Mouse (Mus musculus): ENCODE measurements around the gene Emc7. TPM values are rescaled to one million over a fixed set of nuclear protein-coding genes. Genes with fewer than 3 reads are reported as not detected.

Emc7 gene
- polyA plus RNA-seq, 1 experiment, result 15.0 TPM

- no peak overlapping the region for H3ac ChIP-seq (ENCODE audit: control insufficient read depth, insufficient read length, low read depth)
Measured at GRCm38 (mm10) chr2:112481564-112481963, 26.8 kb downstream of the Emc7 start.

GRCm38 (mm10) chr2:112482533-112483333 lies 27.9 kb downstream of the Emc7 start:
- TF ChIP-seq USF1 (IDR thresholded peaks at IDR 0.05; ENCODE audit: low read depth), result no peak
- Histone ChIP-seq H3K4me3 (ENCODE audit: insufficient read depth, poor library complexity, severe bottlenecking) (no peak overlapping the region), H3K79me3 (ENCODE audit: low read depth) (no peaks in the 10 kb centered on the region), H3ac (ENCODE audit: control insufficient read depth, insufficient read length, low read depth) (no peak overlapping the region), H3K79me2 (ENCODE audit: control insufficient read depth, insufficient read depth) (no peaks in the 10 kb centered on the region), H3K36me3 (ENCODE audit: control insufficient read depth, insufficient read depth) (no peaks in the 10 kb centered on the region), H3K27me3 (ENCODE audit: control insufficient read depth, insufficient read depth, insufficient read length) (no peaks in the 10 kb centered on the region)

More at GRCm38 (mm10) chr2:112481564-112481963, 26.8 kb downstream of the Emc7 start:
- Histone ChIP-seq H3K4me3 (ENCODE audit: insufficient read depth, poor library complexity, severe bottlenecking) (no peak overlapping the region), H3K27me3 (ENCODE audit: control insufficient read depth, insufficient read depth, insufficient read length) (no peaks in the 10 kb centered on the region), H3K36me3 (ENCODE audit: control insufficient read depth, insufficient read depth) (no peaks in the 10 kb centered on the region), H3K79me3 (ENCODE audit: low read depth) (no peaks in the 10 kb centered on the region), H3K79me2 (ENCODE audit: control insufficient read depth, insufficient read depth) (no peaks in the 10 kb centered on the region)
- TF ChIP-seq USF1 (IDR thresholded peaks at IDR 0.05; ENCODE audit: low read depth), result no peak
- no peak for TF ChIP-seq CTCF (IDR thresholded peaks at IDR 0.05; ENCODE audit: control insufficient read depth, insufficient read depth, insufficient read length)
- no peak for TF ChIP-seq FOSL1 (IDR thresholded peaks at IDR 0.05; ENCODE audit: insufficient read depth, low read length, poor library complexity, severe bottlenecking)
- no peak for TF ChIP-seq CEBPB (IDR thresholded peaks at IDR 0.05; ENCODE audit: low read depth)
- no peak for TF ChIP-seq MYOG (IDR thresholded peaks at IDR 0.05; ENCODE audit: control insufficient read depth, extremely low read depth, insufficient read length)

GRCm38 (mm10) chr2:112483334-112483651 lies 28.5 kb downstream of the Emc7 start:
- H3K4me3 ChIP-seq (ENCODE audit: insufficient read depth, poor library complexity, severe bottlenecking), result no peak overlapping the region
- H3ac ChIP-seq (ENCODE audit: control insufficient read depth, insufficient read length, low read depth), result no peak overlapping the region
- H3K79me3 ChIP-seq (ENCODE audit: low read depth), result no peaks in the 10 kb centered on the region
- no peaks in the 10 kb centered on the region for H3K27me3 ChIP-seq (ENCODE audit: control insufficient read depth, insufficient read depth, insufficient read length)
- H3K79me2 ChIP-seq (ENCODE audit: control insufficient read depth, insufficient read depth), result no peaks in the 10 kb centered on the region
- TF ChIP-seq CTCF (IDR thresholded peaks at IDR 0.05; ENCODE audit: control insufficient read depth, insufficient read depth, insufficient read length) (no peak), MAX (IDR thresholded peaks at IDR 0.05) (no peak), FOSL1 (IDR thresholded peaks at IDR 0.05; ENCODE audit: insufficient read depth, low read length, poor library complexity, severe bottlenecking) (no peak), USF1 (IDR thresholded peaks at IDR 0.05; ENCODE audit: low read depth) (no peak), CEBPB (IDR thresholded peaks at IDR 0.05; ENCODE audit: low read depth) (no peak), MYOG (IDR thresholded peaks at IDR 0.05; ENCODE audit: control insufficient read depth, extremely low read depth, insufficient read length) (no peak), MYOD1 (IDR thresholded peaks at IDR 0.05; ENCODE audit: control insufficient read depth, insufficient read length, low read depth) (no peak)
- H3K36me3 ChIP-seq (ENCODE audit: control insufficient read depth, insufficient read depth), result no peaks in the 10 kb centered on the region

- H3K79me3 ChIP-seq (ENCODE audit: low read depth), result no peaks in the 10 kb centered on the region
- no peak for TF ChIP-seq FOSL1 (IDR thresholded peaks at IDR 0.05; ENCODE audit: insufficient read depth, low read length, poor library complexity, severe bottlenecking)
- TF ChIP-seq CEBPB (IDR thresholded peaks at IDR 0.05; ENCODE audit: low read depth), result no peak
- TF ChIP-seq CTCF (IDR thresholded peaks at IDR 0.05; ENCODE audit: control insufficient read depth, insufficient read depth, insufficient read length), result no peak
- no peak for TF ChIP-seq MAX (IDR thresholded peaks at IDR 0.05)
- no peak for TF ChIP-seq MYOD1 (IDR thresholded peaks at IDR 0.05; ENCODE audit: control insufficient read depth, insufficient read length, low read depth)
- no peak for TF ChIP-seq USF1 (IDR thresholded peaks at IDR 0.05; ENCODE audit: low read depth)
- TF ChIP-seq MYOG (IDR thresholded peaks at IDR 0.05; ENCODE audit: control insufficient read depth, extremely low read depth, insufficient read length), result no peak
Measured at GRCm38 (mm10) chr2:112484886-112485285, 30.1 kb downstream of the Emc7 start.

GRCm38 (mm10) chr2:112490483-112491196 lies 35.8 kb downstream of the Emc7 start:
- Histone ChIP-seq H3K36me3 (ENCODE audit: control insufficient read depth, insufficient read depth) (no peaks in the 10 kb centered on the region), H3K79me2 (ENCODE audit: control insufficient read depth, insufficient read depth) (peaks cover 18% of the 10 kb centered on the region), H3K27me3 (ENCODE audit: control insufficient read depth, insufficient read depth, insufficient read length) (no peaks in the 10 kb centered on the region), H3K4me3 (ENCODE audit: insufficient read depth, poor library complexity, severe bottlenecking) (no peak overlapping the region), H3ac (ENCODE audit: control insufficient read depth, insufficient read length, low read depth) (no peak overlapping the region), H3K79me3 (ENCODE audit: low read depth) (peaks cover 3% of the 10 kb centered on the region)
- TF ChIP-seq MYOG (IDR thresholded peaks at IDR 0.05; ENCODE audit: control insufficient read depth, extremely low read depth, insufficient read length) (no peak), USF1 (IDR thresholded peaks at IDR 0.05; ENCODE audit: low read depth) (no peak), MYOD1 (IDR thresholded peaks at IDR 0.05; ENCODE audit: control insufficient read depth, insufficient read length, low read depth) (no peak), CTCF (IDR thresholded peaks at IDR 0.05; ENCODE audit: control insufficient read depth, insufficient read depth, insufficient read length) (no peak), MAX (IDR thresholded peaks at IDR 0.05) (no peak), FOSL1 (IDR thresholded peaks at IDR 0.05; ENCODE audit: insufficient read depth, low read length, poor library complexity, severe bottlenecking) (no peak), CEBPB (IDR thresholded peaks at IDR 0.05; ENCODE audit: low read depth) (no peak)

More at GRCm38 (mm10) chr2:112484886-112485285, 30.1 kb downstream of the Emc7 start:
- Histone ChIP-seq H3K79me2 (ENCODE audit: control insufficient read depth, insufficient read depth) (no peaks in the 10 kb centered on the region), H3K36me3 (ENCODE audit: control insufficient read depth, insufficient read depth) (no peaks in the 10 kb centered on the region), H3K4me3 (ENCODE audit: insufficient read depth, poor library complexity, severe bottlenecking) (no peak overlapping the region), H3K27me3 (ENCODE audit: control insufficient read depth, insufficient read depth, insufficient read length) (no peaks in the 10 kb centered on the region), H3ac (ENCODE audit: control insufficient read depth, insufficient read length, low read depth) (no peak overlapping the region)
